Mouse (Mus musculus) heart, adult 2 months (tissue): Measurements from ENCODE around the gene Smim27. TPM values are rescaled to one million over a fixed set of nuclear protein-coding genes. Genes with fewer than 3 reads are reported as not detected.
A peak's percentile ranks its signal among the peaks of the same experiment; 100 is the strongest.
"Not testable (repeated sequence)": the region's sequence is repeated elsewhere in the genome, so short reads cannot be mapped to it uniquely, and the experiment has no call there.

ENCODE experiments used
- DNase-seq, 2 experiments: peaks; one replicate each; pipeline ENCODE4 v3.0.0; 2021
- H3K27ac ChIP-seq: fragments of 200-600 bp; 2 replicates; pipeline ENCODE4 v1.8.1; 2022
- H3K27me3 ChIP-seq: fragments of 200-500 bp; 2 replicates; pipeline ENCODE4 v1.6.1; 2012; ENCODE audit warnings: mild to moderate bottlenecking, low read length, inconsistent platforms, mixed read lengths; ENCODE audit not compliant: control insufficient read depth, insufficient read depth
- H3K36me3 ChIP-seq: fragments of 200-500 bp; 2 replicates; pipeline ENCODE4 v1.6.1; 2012; ENCODE audit warnings: low read length, inconsistent platforms; ENCODE audit not compliant: control insufficient read depth, insufficient read depth
- H3K4me1 ChIP-seq: fragments of 200-500 bp; 2 replicates; pipeline ENCODE4 v1.6.1; 2011; ENCODE audit warnings: low read length; ENCODE audit not compliant: control insufficient read depth, insufficient read depth
- H3K4me3 ChIP-seq: fragments of 200-600 bp; 2 replicates; pipeline ENCODE4 v1.8.1; 2022
- H3K79me2 ChIP-seq: fragments of 200-500 bp; replicated peaks from 2 replicates; pipeline ENCODE4 v1.6.1; 2012; ENCODE audit warnings: mild to moderate bottlenecking, inconsistent platforms, low read length, moderate library complexity, mixed read lengths; ENCODE audit not compliant: control insufficient read depth, insufficient read depth
- H3K9ac ChIP-seq: fragments of 200-500 bp; 2 replicates; pipeline ENCODE4 v1.6.1; 2012; ENCODE audit warnings: low read depth, mild to moderate bottlenecking, control low read depth, inconsistent platforms, low read length, mixed read lengths
- CTCF ChIP-seq: fragments of 200-600 bp; IDR thresholded peaks from 2 replicates; pipeline ENCODE4 v1.8.1; 2022; ENCODE audit warnings: antibody characterized with exemption, mild to moderate bottlenecking, moderate library complexity
- EP300 ChIP-seq: fragments of 200-500 bp; IDR thresholded peaks from 2 replicates; pipeline ENCODE4 v1.6.1; 2011; ENCODE audit warnings: low read depth, low read length, control low read depth; ENCODE audit not compliant: insufficient read depth
- POLR2A ChIP-seq: fragments of 200-500 bp; IDR thresholded peaks from 2 replicates; pipeline ENCODE4 v1.6.1; 2011; ENCODE audit warnings: mild to moderate bottlenecking, low read depth, low read length, control low read depth; ENCODE audit not compliant: insufficient read depth
- WGBS: fragments of 180-500 bp; shearing (Covaris S2); methylation state at CpG from one replicate; pipeline ENCODE4 v1.1.7; 2018; 5-methylcytosine and 5-hydroxymethylcytosine counted together
- intact Hi-C: fragments of 180-260 bp; cut with DNase I; formaldehyde crosslinking; loops from one replicate; pipeline ENCODE4 v1.15.1; 2025
- polyA plus RNA-seq: library from polyadenylated mRNA; depleted of rRNA; stranded (reverse); fragments of >200 nt; gene quantifications from 2 replicates; pipeline ENCODE4 v1.2.3, GENCODE M21; 2012
- total RNA-seq, 2 experiments: library from RNA; stranded (reverse); gene quantifications; 2 replicates each; pipeline ENCODE4 v1.2.3; 2021

The Smim27 gene
- total and polyA plus RNA-seq, 3 experiments, result 18.1 to 46.7 (median 42.6) TPM

GRCm38 (mm10) chr4:40289046-40289445 is 19.7 kb downstream of the Smim27 start:
- no peak for TF ChIP-seq EP300
- no peak for TF ChIP-seq CTCF
- TF ChIP-seq POLR2A, result no peak
- H3K9ac ChIP-seq, result no peak overlapping the region
- intact Hi-C loops, result no loop called here
- whole genome bisulfite sequencing, result 65% methylated on average over 2 of the region's 2 CpGs
- no peaks in the 10 kb centered on the region for H3K4me1 ChIP-seq
- H3K4me3 ChIP-seq, result no peak overlapping the region
- no peak for DNase-seq
- H3K27me3 ChIP-seq, result no peaks in the 10 kb centered on the region
- no peaks in the 10 kb centered on the region for H3K36me3 ChIP-seq
- H3K27ac ChIP-seq, result no peak overlapping the region
- no peaks in the 10 kb centered on the region for H3K79me2 ChIP-seq

GRCm38 (mm10) chr4:40291511-40291910 is 22.1 kb downstream of the Smim27 start:
- WGBS, result 88% methylated on average over 11 of the region's 11 CpGs
- not testable (repeated sequence) for H3K9ac ChIP-seq

GRCm38 (mm10) chr4:40299169-40299568 is 29.8 kb downstream of the Smim27 start:
- H3K79me2 ChIP-seq, result no peaks in the 10 kb centered on the region
- no peaks in the 10 kb centered on the region for H3K27me3 ChIP-seq
- DNase-seq, result no peak
- no peaks in the 10 kb centered on the region for H3K36me3 ChIP-seq
- no peaks in the 10 kb centered on the region for H3K4me1 ChIP-seq
- intact Hi-C loops, result no loop called here
- H3K9ac ChIP-seq, result no peak overlapping the region
- TF ChIP-seq POLR2A, result no peak
- TF ChIP-seq CTCF, result no peak
- TF ChIP-seq EP300, result no peak
- 31% methylated on average over 5 of the region's 5 CpGs for WGBS
- H3K4me3 ChIP-seq, result no peak overlapping the region
- no peak overlapping the region for H3K27ac ChIP-seq

More at GRCm38 (mm10) chr4:40291511-40291910, 22.1 kb downstream of the Smim27 start:
- H3K27ac ChIP-seq, H3K4me3 ChIP-seq, H3K36me3 ChIP-seq, intact Hi-C loops, H3K27me3 ChIP-seq, DNase-seq, H3K4me1 ChIP-seq, H3K79me2 ChIP-seq: not testable (repeated sequence)

- no peaks in the 10 kb centered on the region for H3K4me1 ChIP-seq
- intact Hi-C loops, result loop anchor here (1.0 kb wide), 1 partner anchor 381 kb away; no protein-coding TSS in a partner anchor
- H3K27ac ChIP-seq, result no peak overlapping the region
- no peaks in the 10 kb centered on the region for H3K79me2 ChIP-seq
- no peaks in the 10 kb centered on the region for H3K27me3 ChIP-seq
- H3K9ac ChIP-seq, result no peak overlapping the region
- no peak overlapping the region for H3K4me3 ChIP-seq
- peak; percentile 66 to 69 for DNase-seq
- H3K36me3 ChIP-seq, result no peaks in the 10 kb centered on the region
- WGBS, result 7% methylated on average over 16 of the region's 16 CpGs
- TF ChIP-seq POLR2A, result no peak
- peak; percentile 99 for TF ChIP-seq CTCF
- 0 out of 2 replicates have a peak, but pooled peaks have one; percentile 30 for TF ChIP-seq EP300
Measured at GRCm38 (mm10) chr4:40301076-40301789, 31.9 kb downstream of the Smim27 start.

- Histone ChIP-seq H3K79me2 (no peaks in the 10 kb centered on the region), H3K27ac (no peak overlapping the region), H3K9ac (no peak overlapping the region), H3K4me1 (no peaks in the 10 kb centered on the region), H3K36me3 (no peaks in the 10 kb centered on the region), H3K27me3 (no peaks in the 10 kb centered on the region), H3K4me3 (no peak overlapping the region)
- DNase-seq, result no peak
- intact Hi-C loops, result no loop called here
- 53% methylated on average over 10 of the region's 10 CpGs for WGBS
- TF ChIP-seq POLR2A (no peak), EP300 (no peak), CTCF (no peak)
Measured at GRCm38 (mm10) chr4:40302445-40303125, 33.2 kb downstream of the Smim27 start.

GRCm38 (mm10) chr4:40309682-40310081 is 40.3 kb downstream of the Smim27 start:
- H3K79me2 ChIP-seq, result no peaks in the 10 kb centered on the region
- no peak overlapping the region for H3K9ac ChIP-seq
- H3K27ac ChIP-seq, result no peak overlapping the region
- DNase-seq, result no peak
- no peaks in the 10 kb centered on the region for H3K36me3 ChIP-seq
- intact Hi-C loops, result no loop called here
- TF ChIP-seq CTCF (no peak), EP300 (no peak), POLR2A (no peak)
- H3K4me1 ChIP-seq, result no peaks in the 10 kb centered on the region
- H3K27me3 ChIP-seq, result no peaks in the 10 kb centered on the region
- no peak overlapping the region for H3K4me3 ChIP-seq
